Mouse (Mus musculus) urinary bladder, adult 2 months (tissue): Measurements from ENCODE around the gene Kank1. TPM values are rescaled to one million over a fixed set of nuclear protein-coding genes. Genes with fewer than 3 reads are reported as not detected.

Experiments used
- DNase-seq: peaks from one replicate; pipeline ENCODE4 v3.0.0; 2022; ENCODE audit warnings: low spot score
- polyA plus RNA-seq: library from polyadenylated mRNA; depleted of rRNA; stranded (reverse); fragments of >200 nt; gene quantifications from 2 replicates; pipeline ENCODE4 v1.2.3, GENCODE M21; 2012

The Kank1 gene
- polyA plus RNA-seq, 1 experiment, result 65.5 TPM

DNA sequence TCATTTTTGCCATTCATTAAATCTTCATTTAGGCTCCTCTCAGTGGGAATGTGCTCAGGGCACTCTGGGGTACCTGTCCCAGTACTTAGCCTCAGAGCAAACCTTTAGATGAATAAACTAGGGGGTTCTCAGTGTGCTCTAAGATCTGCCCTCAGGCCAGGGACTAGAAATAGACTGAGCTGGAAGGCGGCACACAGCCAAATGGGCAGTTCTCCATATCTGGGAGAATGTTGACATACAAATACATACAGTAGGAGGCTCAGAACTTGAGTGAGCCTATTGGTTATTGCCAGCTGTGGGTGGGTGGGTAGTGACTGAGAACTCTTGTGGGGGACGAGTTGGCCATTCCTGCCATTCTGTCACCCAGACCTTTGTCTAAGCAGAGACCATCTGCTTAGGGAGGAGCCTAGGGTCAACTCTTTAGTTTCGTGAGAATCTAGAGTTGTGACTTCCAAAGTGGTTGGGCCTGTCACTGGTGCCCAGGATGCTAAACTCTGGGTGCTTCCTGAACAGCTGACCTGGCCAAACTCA is 14.9 kb downstream of the Kank1 start:
- DNase-seq, result no peak

DNA sequence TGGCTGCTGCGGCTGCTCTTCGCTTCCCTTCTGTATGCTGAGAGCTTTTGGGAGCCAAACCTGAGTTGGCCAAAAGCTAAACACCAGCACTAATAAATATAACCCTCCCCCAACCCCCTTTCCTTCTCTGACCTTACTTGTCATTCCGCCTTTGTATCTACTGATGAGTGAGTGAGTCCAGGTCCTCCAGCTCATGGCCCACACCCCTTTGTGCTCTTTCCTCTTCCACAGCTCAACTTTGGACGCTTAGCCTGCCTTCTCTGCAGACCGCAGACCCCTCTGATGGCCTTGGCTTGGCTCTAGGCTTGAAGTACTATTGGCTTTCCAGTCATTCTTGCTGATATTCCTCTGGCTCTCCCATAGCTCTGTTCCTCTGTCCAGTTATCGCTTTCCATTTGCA is 16.4 kb downstream of the Kank1 start:
- DNase-seq, result no peak

GRCm38 (mm10) chr19:25253628-25254027 is 16.9 kb downstream of the Kank1 start:
- no peak for DNase-seq

GRCm38 (mm10) chr19:25258321-25258720 is 21.5 kb downstream of the Kank1 start:
- no peak for DNase-seq

- no peak for DNase-seq
Measured at GRCm38 (mm10) chr19:25266181-25266580, 29.4 kb downstream of the Kank1 start.

DNA sequence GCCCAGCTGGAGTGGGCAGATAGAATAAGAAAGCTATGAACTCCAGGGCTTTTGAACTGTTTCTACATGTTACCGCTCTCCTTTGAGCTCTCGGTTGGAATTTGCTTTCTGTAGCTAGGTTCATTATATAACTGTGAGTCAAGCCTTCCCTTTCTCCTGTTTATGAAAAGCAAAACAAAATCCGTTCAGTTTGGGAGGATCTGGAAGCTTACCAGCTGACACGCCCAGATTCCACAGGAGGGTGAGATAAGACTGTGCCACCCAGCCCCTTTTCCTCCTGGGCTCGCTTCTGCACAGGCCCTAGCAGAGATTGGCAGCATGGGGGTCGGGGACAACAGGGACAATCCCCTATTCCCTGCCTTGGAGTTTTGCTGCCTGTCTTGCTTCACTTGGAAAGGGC is 30.5 kb downstream of the Kank1 start:
- DNase-seq, result no peak

DNA sequence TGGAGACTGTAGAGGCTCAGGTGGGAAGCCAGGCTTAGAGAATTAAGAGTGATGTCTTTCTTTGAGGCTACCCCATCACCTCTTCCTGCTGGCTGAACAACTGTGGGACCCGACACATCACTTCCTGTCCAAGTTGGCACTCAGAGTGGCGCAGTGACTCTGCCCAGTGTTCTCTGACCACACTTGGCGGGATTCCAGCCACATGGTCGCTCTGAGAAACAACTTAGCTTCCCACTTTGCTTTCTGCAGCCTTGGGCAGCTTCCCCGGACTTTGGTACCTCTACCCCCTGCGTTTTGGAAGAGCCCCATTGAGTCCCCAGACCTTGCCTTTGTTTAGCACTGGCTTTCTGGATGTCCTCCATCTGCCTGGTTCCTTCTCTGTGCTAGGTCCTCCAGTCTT is 31.8 kb downstream of the Kank1 start:
- DNase-seq, result no peak

- no peak for DNase-seq
Measured at GRCm38 (mm10) chr19:25271591-25271990, 34.8 kb downstream of the Kank1 start.

DNA sequence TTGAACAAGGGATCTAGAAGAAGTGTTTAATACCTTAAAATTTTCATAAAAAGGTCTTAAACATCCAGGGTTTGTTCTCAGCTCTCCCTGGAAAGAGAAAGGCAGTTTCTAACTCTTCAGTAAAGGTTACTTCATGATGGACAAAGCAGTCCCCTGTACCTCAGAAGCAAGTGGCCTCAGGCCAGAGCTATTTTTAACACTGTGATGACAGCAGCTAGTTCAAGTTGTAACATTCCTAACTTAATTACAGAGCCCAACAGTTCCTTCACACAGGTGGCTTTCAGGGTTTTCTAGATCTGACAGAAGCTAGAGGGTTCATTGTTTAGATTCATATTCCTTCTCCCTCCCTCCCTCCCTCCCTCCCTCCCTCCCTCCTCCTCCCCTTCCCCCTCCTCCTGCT is 36.4 kb downstream of the Kank1 start:
- no peak for DNase-seq

DNA sequence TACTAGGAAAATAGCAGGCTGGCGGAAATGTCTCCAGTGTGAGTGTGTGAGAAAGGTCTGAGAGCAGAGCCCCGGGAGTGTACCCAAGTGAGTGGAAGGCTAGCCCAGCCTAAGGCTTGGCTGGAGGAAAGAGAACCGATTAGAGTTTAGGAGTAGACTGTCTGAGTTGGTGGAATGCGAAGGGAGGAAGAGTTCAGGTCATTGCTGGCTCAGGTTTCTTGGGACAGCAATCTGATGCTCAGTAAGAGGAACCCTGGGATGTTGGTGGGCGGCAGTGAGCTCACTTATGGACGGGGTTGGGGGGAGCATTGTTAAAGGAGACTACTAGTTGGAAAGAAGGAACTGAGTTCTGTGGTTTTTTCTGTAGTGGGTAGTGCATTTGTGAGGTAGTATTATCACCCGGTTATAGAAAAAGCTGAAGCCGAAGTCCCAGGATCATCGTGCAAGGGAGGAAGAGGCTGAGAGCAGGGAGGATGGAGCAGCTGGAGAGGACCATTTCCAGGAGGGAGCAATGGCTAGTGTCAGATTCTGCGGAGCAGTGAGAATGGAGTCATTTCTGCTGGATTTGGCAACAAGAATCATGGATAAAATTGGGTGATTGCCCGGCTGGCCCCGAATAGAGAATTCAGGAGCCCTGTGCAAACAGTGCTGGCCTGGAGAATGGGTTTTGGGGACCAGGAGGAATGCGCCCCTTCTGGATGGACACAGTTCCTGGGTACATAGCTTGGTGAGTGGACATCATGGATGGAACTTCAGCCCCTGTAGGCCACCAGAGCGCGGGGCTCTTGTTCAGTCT is 40.0 kb downstream of the Kank1 start:
- no peak for DNase-seq

DNA sequence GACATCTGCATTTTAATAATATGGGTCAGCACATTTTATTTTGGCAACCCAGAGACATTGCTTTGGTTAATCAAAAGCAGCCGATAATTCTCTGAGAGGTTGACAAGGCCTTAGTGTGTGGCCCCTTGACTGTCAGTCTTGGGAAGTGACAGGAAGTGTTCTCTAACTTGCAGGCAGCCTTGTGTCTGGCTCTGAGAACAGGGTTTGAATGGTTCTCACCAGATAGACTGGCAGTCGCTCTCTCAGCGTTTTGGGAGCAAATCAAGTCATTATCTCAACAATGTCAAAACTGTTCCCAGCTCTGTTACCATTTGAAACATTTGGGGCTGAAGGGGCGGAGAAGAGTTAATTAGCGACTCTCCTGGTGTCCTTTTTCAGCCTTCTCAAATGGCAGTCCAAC is 41.0 kb downstream of the Kank1 start:
- DNase-seq, result no peak

GRCm38 (mm10) chr19:25279603-25280002 is 42.8 kb downstream of the Kank1 start:
- no peak for DNase-seq

DNA sequence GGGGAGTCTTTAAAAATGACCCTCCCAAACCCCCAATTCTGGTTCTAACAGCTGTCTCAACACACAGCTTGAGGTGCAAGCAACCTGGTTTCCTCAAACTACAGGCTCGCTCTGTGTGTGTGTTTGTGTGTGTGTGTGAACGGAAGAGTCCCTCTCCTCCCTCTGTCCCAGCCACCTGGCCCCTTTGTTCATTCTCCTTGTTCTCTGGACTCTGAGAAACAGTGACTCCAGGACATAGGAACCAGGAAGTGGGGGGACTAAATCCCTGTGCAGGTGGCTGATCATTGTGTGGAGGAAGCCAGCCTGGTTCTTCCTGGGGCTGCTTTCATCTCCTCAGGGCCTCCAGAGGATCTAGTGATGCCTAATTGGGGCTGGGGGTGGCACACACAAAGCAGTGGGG is 46.9 kb downstream of the Kank1 start:
- DNase-seq, result no peak

DNA sequence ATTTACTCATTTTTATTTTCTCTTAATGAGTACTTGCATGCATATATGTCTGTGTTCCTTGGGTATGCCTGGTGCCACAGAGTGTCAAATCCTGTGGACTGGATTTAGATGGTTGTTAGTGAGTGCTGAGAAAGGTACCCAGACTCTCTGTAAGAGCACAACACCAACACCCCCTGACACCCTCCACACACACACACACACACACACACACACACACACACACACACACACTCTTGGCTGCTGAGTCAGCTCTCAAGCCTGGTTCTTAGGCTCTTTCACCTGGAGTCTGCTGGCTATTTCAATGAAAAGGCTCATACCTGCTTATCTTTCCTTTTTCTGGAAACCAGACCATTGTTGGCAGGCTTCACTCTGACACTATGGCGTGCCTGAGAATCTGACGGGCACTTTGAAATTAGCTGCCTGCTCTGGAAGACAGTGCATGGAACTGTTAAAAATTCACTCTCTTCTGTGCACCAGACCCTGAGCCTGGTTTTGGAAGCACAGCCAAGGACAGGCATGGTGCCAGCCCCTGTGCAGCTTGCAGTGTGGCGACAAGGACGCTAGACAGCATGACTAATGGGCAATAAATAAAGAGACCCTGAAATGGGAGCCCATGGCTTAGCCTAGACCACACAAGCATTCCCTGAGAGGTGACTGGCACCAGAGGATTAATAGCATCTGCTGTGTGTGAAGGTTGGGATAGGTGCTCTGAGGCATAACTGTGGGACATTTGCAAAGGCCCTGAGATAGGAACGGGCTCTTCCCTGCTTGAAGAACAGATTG is 49.2 kb downstream of the Kank1 start:
- no peak for DNase-seq

DNA sequence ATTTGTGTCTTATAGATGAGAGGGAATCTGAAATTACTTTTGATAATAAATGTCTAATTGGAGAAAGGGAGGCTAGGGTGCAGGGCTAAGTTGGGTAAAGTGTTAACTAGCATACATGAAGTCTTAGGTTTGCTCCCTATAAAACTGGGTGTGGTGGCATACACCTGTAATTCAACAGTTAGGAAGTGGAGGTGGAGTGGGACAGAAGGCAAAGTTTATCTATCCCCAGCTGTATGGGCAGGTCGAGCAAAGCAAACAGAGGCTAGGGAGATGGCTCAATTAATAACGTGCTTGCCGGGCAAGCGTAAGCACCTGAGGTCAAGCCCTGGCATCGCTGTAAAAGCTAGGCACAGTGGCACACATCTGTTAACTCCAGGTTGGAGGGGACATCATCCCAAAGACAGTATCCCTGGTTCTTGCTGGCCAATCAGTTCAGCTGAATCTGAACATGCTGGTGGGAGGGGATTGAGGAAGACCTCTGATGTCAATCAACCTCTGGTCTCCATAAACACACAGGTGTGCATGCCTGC is 54.3 kb downstream of the Kank1 start:
- no peak for DNase-seq

DNA sequence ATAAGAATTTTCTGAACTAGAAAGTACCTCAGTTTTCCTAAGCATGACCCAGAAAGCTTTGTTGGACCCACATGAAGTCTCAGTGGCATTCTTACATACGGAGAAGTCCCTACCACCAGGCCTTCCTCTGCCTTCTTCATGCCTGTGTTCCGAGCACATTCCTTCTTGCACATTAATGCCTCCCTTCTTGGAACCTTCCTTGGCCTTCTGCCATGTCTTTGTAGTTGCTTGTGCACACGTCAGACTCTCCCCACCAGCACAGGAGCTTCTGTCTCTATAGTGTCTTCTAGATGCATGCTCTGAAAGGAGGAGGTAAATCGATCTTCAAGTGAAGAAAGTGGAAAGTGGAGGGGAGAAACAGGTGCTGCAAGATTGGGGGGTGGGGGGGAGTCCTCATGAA is 58.4 kb downstream of the Kank1 start:
- no peak for DNase-seq

GRCm38 (mm10) chr19:25297269-25297668 is 60.5 kb downstream of the Kank1 start:
- no peak for DNase-seq

GRCm38 (mm10) chr19:25299852-25300670 is 63.3 kb downstream of the Kank1 start:
- no peak for DNase-seq

DNA sequence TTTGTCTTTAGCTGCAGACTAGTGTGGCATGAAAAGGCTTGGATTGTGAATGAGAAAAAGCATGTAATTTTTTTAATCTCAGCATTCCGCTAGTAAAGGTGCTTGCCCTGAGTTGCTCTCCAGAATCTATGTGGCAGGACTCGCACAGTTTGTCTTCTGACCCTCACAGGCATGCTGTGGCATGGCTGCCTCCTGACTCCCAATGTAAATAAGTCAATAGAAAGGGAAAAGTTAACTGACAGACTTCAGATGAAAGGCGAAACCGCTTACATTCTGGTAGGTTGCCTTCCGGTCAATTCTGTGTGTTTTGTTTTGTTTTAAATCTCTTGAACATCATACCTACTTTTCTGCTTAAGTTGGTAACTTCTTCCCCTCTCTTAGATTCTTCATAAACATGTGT is 64.4 kb downstream of the Kank1 start:
- DNase-seq, result no peak

DNA sequence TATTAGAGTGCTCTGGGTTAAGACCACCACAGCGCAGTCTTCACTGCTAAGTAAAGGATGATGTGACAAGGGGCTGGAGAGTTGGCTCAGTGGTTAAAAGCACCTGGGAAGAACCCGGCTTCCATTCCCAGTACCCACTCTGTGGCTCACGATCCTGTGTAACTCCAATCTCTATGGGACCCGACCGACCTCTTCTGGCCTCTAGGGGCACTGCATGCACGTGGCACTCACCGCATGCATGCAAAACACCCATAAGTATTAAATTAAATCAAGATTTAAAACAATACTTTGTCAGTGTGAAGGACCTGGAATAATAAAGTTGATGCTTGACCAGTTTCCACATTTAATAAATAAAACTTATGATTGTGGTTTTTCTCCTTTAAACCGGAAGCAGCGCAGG is 69.5 kb downstream of the Kank1 start:
- no peak for DNase-seq

GRCm38 (mm10) chr19:25308156-25308555 is 71.4 kb downstream of the Kank1 start:
- no peak for DNase-seq

DNA sequence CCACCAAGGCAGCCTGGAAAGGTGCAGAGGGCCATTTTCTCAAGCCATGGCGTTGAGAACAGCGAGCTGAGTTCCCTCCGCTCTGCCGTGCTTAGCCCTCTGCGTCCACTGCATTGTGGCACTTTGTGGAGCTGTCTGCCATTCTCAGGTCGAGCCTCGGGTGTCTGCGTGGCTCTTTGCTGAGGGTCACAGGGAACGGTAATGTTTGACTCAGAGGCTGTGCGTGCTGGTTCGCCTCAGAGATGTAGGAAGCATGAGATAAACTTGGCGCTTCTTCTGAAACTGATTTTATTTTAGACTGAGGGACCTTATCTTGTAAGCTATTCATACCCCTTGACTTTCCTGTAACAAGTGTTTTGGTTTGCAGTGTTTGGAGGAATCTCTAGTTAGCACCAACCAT is 72.0 kb downstream of the Kank1 start:
- no peak for DNase-seq
